Mouse (Mus musculus) neural tube, embryonic 12.5 days (tissue): Measurements from ENCODE around the gene Mpp3. TPM values are rescaled to one million over a fixed set of nuclear protein-coding genes. Genes with fewer than 3 reads are reported as not detected.

Experiments used
- ATAC-seq: fragments of 200-750 bp; cut with Nextera tagmentation; 2 replicates; pipeline ENCODE4 v1.8.0; 2017; ENCODE audit warnings: low read depth, mild to moderate bottlenecking, moderate TSS enrichment, moderate library complexity; ENCODE audit not compliant: low FRiP score
- H3K27ac ChIP-seq: fragments of 300-500 bp; sonication (generic); 2 replicates; pipeline ENCODE4 v1.5.1; 2016
- H3K27me3 ChIP-seq: fragments of 300-500 bp; sonication (generic); replicated peaks from 2 replicates; pipeline ENCODE4 v1.6.1; 2016; ENCODE audit warnings: mild to moderate bottlenecking
- H3K36me3 ChIP-seq: fragments of 300-500 bp; sonication (generic); 2 replicates; pipeline ENCODE4 v1.6.1; 2016; ENCODE audit warnings: mild to moderate bottlenecking
- H3K4me1 ChIP-seq: fragments of 300-500 bp; sonication (generic); 2 replicates; pipeline ENCODE4 v1.6.1; 2016
- H3K4me2 ChIP-seq: fragments of 300-500 bp; sonication (generic); replicated peaks from 2 replicates; pipeline ENCODE4 v1.6.1; 2016; ENCODE audit warnings: mild to moderate bottlenecking
- H3K4me3 ChIP-seq: fragments of 300-500 bp; sonication (generic); 2 replicates; pipeline ENCODE4 v1.5.1; 2016
- H3K9ac ChIP-seq: fragments of 300-500 bp; sonication (generic); 2 replicates; pipeline ENCODE4 v1.6.1; 2016; ENCODE audit warnings: mild to moderate bottlenecking
- H3K9me3 ChIP-seq: fragments of 300-500 bp; sonication (generic); 2 replicates; pipeline ENCODE4 v1.6.1; 2016; ENCODE audit warnings: mild to moderate bottlenecking
- WGBS: fragments of 180-500 bp; shearing (Covaris S2); methylation state at CpG from one replicate; pipeline ENCODE4 v1.1.7; 2016; 5-methylcytosine and 5-hydroxymethylcytosine counted together
- polyA plus RNA-seq: library from polyadenylated mRNA; unstranded; fragments of >200 nt; fragmentation: Nextera tagmentation; extraction: Ambion mirVana; gene quantifications from 2 replicates; pipeline ENCODE4 v1.2.1, GENCODE M21; 2016

Mpp3 gene
- polyA plus RNA-seq, 1 experiment from 2014 or later = 45.2 TPM

GRCm38 (mm10) chr11:102051954-102052353, 23.7 kb upstream of the Mpp3 start:
- H3K4me2 ChIP-seq = no peak overlapping the region
- no peak overlapping the region for H3K27ac ChIP-seq
- H3K27me3 ChIP-seq = no peaks in the 10 kb centered on the region
- WGBS = 54% methylated on average over 4 of the region's 4 CpGs
- H3K4me1 ChIP-seq = no peaks in the 10 kb centered on the region
- H3K9ac ChIP-seq = no peak overlapping the region
- no peaks in the 10 kb centered on the region for H3K36me3 ChIP-seq
- ATAC-seq = no peak
- no peak overlapping the region for H3K4me3 ChIP-seq
- H3K9me3 ChIP-seq = no peaks in the 10 kb centered on the region

- Histone ChIP-seq H3K4me1 (no peaks in the 10 kb centered on the region), H3K4me3 (no peak overlapping the region), H3K9me3 (no peaks in the 10 kb centered on the region), H3K27ac (no peak overlapping the region), H3K9ac (no peak overlapping the region), H3K27me3 (no peaks in the 10 kb centered on the region), H3K4me2 (no peak overlapping the region), H3K36me3 (no peaks in the 10 kb centered on the region)
- 65% methylated on average over 4 of the region's 4 CpGs for WGBS
- no peak for ATAC-seq
Measured at GRCm38 (mm10) chr11:102051541-102051940, 23.3 kb upstream of the Mpp3 start.

GRCm38 (mm10) chr11:102049875-102050482, 21.7 kb upstream of the Mpp3 start:
- Histone ChIP-seq H3K27ac (no peak overlapping the region), H3K27me3 (no peaks in the 10 kb centered on the region), H3K9ac (no peak overlapping the region), H3K4me3 (no peak overlapping the region), H3K9me3 (peaks cover 14% of the 10 kb centered on the region), H3K36me3 (no peaks in the 10 kb centered on the region), H3K4me2 (no peak overlapping the region), H3K4me1 (no peaks in the 10 kb centered on the region)
- 58% methylated on average over 14 of the region's 14 CpGs for WGBS
- ATAC-seq = no peak

- H3K4me3 ChIP-seq = no peak overlapping the region
- WGBS = 85% methylated on average over 9 of the region's 9 CpGs
Measured at GRCm38 (mm10) chr11:102046607-102047006, 18.3 kb upstream of the Mpp3 start.

GRCm38 (mm10) chr11:102044691-102045212, 16.5 kb upstream of the Mpp3 start:
- Histone ChIP-seq H3K27ac (no peak overlapping the region), H3K4me2 (no peak overlapping the region), H3K4me1 (no peaks in the 10 kb centered on the region), H3K4me3 (no peak overlapping the region), H3K27me3 (no peaks in the 10 kb centered on the region), H3K36me3 (no peaks in the 10 kb centered on the region), H3K9me3 (peaks cover 18% of the 10 kb centered on the region), H3K9ac (no peak overlapping the region)
- 89% methylated on average over 7 of the region's 7 CpGs for WGBS
- ATAC-seq = no peak

More at GRCm38 (mm10) chr11:102046607-102047006, 18.3 kb upstream of the Mpp3 start:
- Histone ChIP-seq H3K36me3 (no peaks in the 10 kb centered on the region), H3K4me1 (no peaks in the 10 kb centered on the region), H3K9ac (no peak overlapping the region), H3K27ac (no peak overlapping the region), H3K27me3 (no peaks in the 10 kb centered on the region), H3K9me3 (peaks cover 18% of the 10 kb centered on the region), H3K4me2 (no peak overlapping the region)
- no peak for ATAC-seq

GRCm38 (mm10) chr11:102043381-102043780, 15.1 kb upstream of the Mpp3 start:
- no peak for ATAC-seq
- Histone ChIP-seq H3K36me3 (no peaks in the 10 kb centered on the region), H3K9me3 (peaks cover 18% of the 10 kb centered on the region), H3K27me3 (no peaks in the 10 kb centered on the region), H3K4me1 (no peaks in the 10 kb centered on the region), H3K27ac (no peak overlapping the region), H3K9ac (no peak overlapping the region), H3K4me2 (no peak overlapping the region), H3K4me3 (no peak overlapping the region)
- 87% methylated on average over 6 of the region's 6 CpGs for WGBS

GRCm38 (mm10) chr11:102042971-102043370, 14.7 kb upstream of the Mpp3 start:
- Histone ChIP-seq H3K27ac (no peak overlapping the region), H3K27me3 (no peaks in the 10 kb centered on the region), H3K4me1 (no peaks in the 10 kb centered on the region), H3K9ac (no peak overlapping the region), H3K9me3 (peaks cover 18% of the 10 kb centered on the region), H3K36me3 (no peaks in the 10 kb centered on the region), H3K4me2 (no peak overlapping the region), H3K4me3 (no peak overlapping the region)
- 93% methylated on average over 13 of the region's 14 CpGs for WGBS
- no peak for ATAC-seq

- H3K4me2 ChIP-seq = no peak within 1 kb of the TSS
- ATAC-seq = no peak
- H3K9me3 ChIP-seq = peaks cover 18% of the 10 kb centered on the region
- H3K36me3 ChIP-seq = no peaks in the 10 kb centered on the region
- no peak within 1 kb of the TSS for H3K9ac ChIP-seq
- no peaks in the 10 kb centered on the region for H3K4me1 ChIP-seq
- H3K27ac ChIP-seq = no peak within 1 kb of the TSS
- H3K27me3 ChIP-seq = no peaks in the 10 kb centered on the region
- WGBS = 65% methylated on average over 5 of the region's 5 CpGs
- no peak within 1 kb of the TSS for H3K4me3 ChIP-seq
Measured at GRCm38 (mm10) chr11:102041350-102041949, 13.2 kb upstream of the Mpp3 start, which contains the start of gene Cd300lg. Gene Cd300lg (plus strand): TSS chr11:102041509.

GRCm38 (mm10) chr11:102040646-102041045, 12.4 kb upstream of the Mpp3 start:
- Histone ChIP-seq H3K27ac (no peak overlapping the region), H3K4me2 (no peak overlapping the region), H3K9ac (no peak overlapping the region), H3K27me3 (no peaks in the 10 kb centered on the region), H3K4me3 (no peak overlapping the region), H3K4me1 (no peaks in the 10 kb centered on the region), H3K36me3 (no peaks in the 10 kb centered on the region), H3K9me3 (peaks cover 11% of the 10 kb centered on the region)
- no peak for ATAC-seq
- 65% methylated on average over 4 of the region's 4 CpGs for WGBS

- H3K9ac ChIP-seq = no peak overlapping the region
- no peaks in the 10 kb centered on the region for H3K27me3 ChIP-seq
- H3K27ac ChIP-seq = no peak overlapping the region
- H3K4me2 ChIP-seq = no peak overlapping the region
- ATAC-seq = peak; percentile 84
- peaks cover 6% of the 10 kb centered on the region for H3K9me3 ChIP-seq
- H3K36me3 ChIP-seq = no peaks in the 10 kb centered on the region
- H3K4me3 ChIP-seq = no peak overlapping the region
- under 1% methylated on average over 9 of the region's 9 CpGs for WGBS
- H3K4me1 ChIP-seq = no peaks in the 10 kb centered on the region
Measured at GRCm38 (mm10) chr11:102040138-102040524, 11.9 kb upstream of the Mpp3 start.

GRCm38 (mm10) chr11:102039487-102040137, 11.4 kb upstream of the Mpp3 start:
- Histone ChIP-seq H3K9me3 (0 out of 2 replicates have a peak, but pooled peaks cover under 1% of the 10 kb centered on the region), H3K9ac (no peak overlapping the region), H3K36me3 (no peaks in the 10 kb centered on the region), H3K4me3 (no peak overlapping the region), H3K4me2 (no peak overlapping the region), H3K27me3 (no peaks in the 10 kb centered on the region), H3K27ac (no peak overlapping the region), H3K4me1 (no peaks in the 10 kb centered on the region)
- no peak for ATAC-seq
- WGBS = 50% methylated on average over 13 of the region's 13 CpGs

GRCm38 (mm10) chr11:102037789-102038188, 9.5 kb upstream of the Mpp3 start:
- 84% methylated on average over 6 of the region's 6 CpGs for WGBS
- no peaks in the 10 kb centered on the region for H3K4me1 ChIP-seq
- H3K27ac ChIP-seq = no peak overlapping the region
- H3K4me3 ChIP-seq = no peak overlapping the region
- H3K27me3 ChIP-seq = no peaks in the 10 kb centered on the region
- no peak overlapping the region for H3K9ac ChIP-seq
- H3K9me3 ChIP-seq = no peaks in the 10 kb centered on the region
- no peaks in the 10 kb centered on the region for H3K36me3 ChIP-seq
- ATAC-seq = no peak
- H3K4me2 ChIP-seq = no peak overlapping the region
